Mouse (Mus musculus): ENCODE data around the gene Gm42688.

Gene Gm42688

GRCm38 (mm10) chr6:83084477-83084876 lies 16.9 kb upstream of the Gm42688 start:
- no peak for DNase-seq (ENCODE audit: low read depth, low spot score)

GRCm38 (mm10) chr6:83086121-83087035 lies 15.0 kb upstream of the Gm42688 start, which contains the start of gene Lbx2:
TSS of gene Lbx2 (plus strand) at chr6:83086367.
- no peak for DNase-seq (ENCODE audit: low read depth, low spot score)

- DNase-seq (ENCODE audit: low read depth, low spot score): no peak
Measured at GRCm38 (mm10) chr6:83087205-83087925, 14.1 kb upstream of the Gm42688 start.

GRCm38 (mm10) chr6:83087926-83088260 lies 13.5 kb upstream of the Gm42688 start:
- DNase-seq (ENCODE audit: low read depth, low spot score): no peak

- no peak for DNase-seq (ENCODE audit: low read depth, low spot score)
Measured at GRCm38 (mm10) chr6:83092416-83093127, 8.8 kb upstream of the Gm42688 start.

- no peak for DNase-seq (ENCODE audit: low read depth, low spot score)
Measured at GRCm38 (mm10) chr6:83095968-83096367, 5.4 kb upstream of the Gm42688 start.

- no peak for DNase-seq (ENCODE audit: low read depth, low spot score)
Measured at GRCm38 (mm10) chr6:83098411-83098810, 3.0 kb upstream of the Gm42688 start.

GRCm38 (mm10) chr6:83101688-83102556 lies 505 bp downstream of the Gm42688 start:
- no peak for DNase-seq (ENCODE audit: low read depth, low spot score)

- no peak for DNase-seq (ENCODE audit: low read depth, low spot score)
Measured at GRCm38 (mm10) chr6:83103130-83103650, 1.8 kb downstream of the Gm42688 start.

- no peak for DNase-seq (ENCODE audit: low read depth, low spot score)
Measured at GRCm38 (mm10) chr6:83104158-83104557, 2.7 kb downstream of the Gm42688 start.

- DNase-seq (ENCODE audit: low read depth, low spot score): peak; percentile 91
Measured at GRCm38 (mm10) chr6:83107566-83108400, 6.4 kb downstream of the Gm42688 start.

- DNase-seq (ENCODE audit: low read depth, low spot score): peak; percentile 64
Measured at GRCm38 (mm10) chr6:83108762-83109668, 7.6 kb downstream of the Gm42688 start, which contains the start of gene Mrpl53. TSS of gene Mrpl53 (plus strand) at chr6:83109040.

GRCm38 (mm10) chr6:83111510-83112136 lies 10.2 kb downstream of the Gm42688 start:
- no peak for DNase-seq (ENCODE audit: low read depth, low spot score)

- peak; percentile 79 for DNase-seq (ENCODE audit: low read depth, low spot score)
Measured at GRCm38 (mm10) chr6:83115011-83115671, 13.7 kb downstream of the Gm42688 start, which contains the start of gene Mogs. TSS of gene Mogs (plus strand) at chr6:83115496.

GRCm38 (mm10) chr6:83115682-83116372 lies 14.4 kb downstream of the Gm42688 start:
- no peak for DNase-seq (ENCODE audit: low read depth, low spot score)

- DNase-seq (ENCODE audit: low read depth, low spot score): no peak
Measured at GRCm38 (mm10) chr6:83116373-83117164, 15.2 kb downstream of the Gm42688 start.

- DNase-seq (ENCODE audit: low read depth, low spot score): no peak
Measured at GRCm38 (mm10) chr6:83117165-83117438, 15.7 kb downstream of the Gm42688 start.
